Mouse (Mus musculus) heart, adult 9 months (tissue): Measurements from ENCODE around the gene Gls2.
"Not testable (repeated sequence)": the region's sequence is repeated elsewhere in the genome, so short reads cannot be mapped to it uniquely, and the experiment has no call there.

ENCODE experiments used
- DNase-seq, 2 experiments: peaks; one replicate each; pipeline ENCODE4 v3.0.0; 2022; ENCODE audit warnings: low spot score in 2 of 2

The Gls2 gene

GRCm38 (mm10) chr10:128194024-128194550 is at the start of gene Gls2:
Gls2 (plus strand) TSS chr10:128194457.
- DNase-seq = peak; percentile 96 to 97

GRCm38 (mm10) chr10:128144961-128145360 is 49.3 kb upstream of the Gls2 start:
- no peak for DNase-seq

- peak in 1 of 2 experiments; percentile 35 for DNase-seq
Observed at GRCm38 (mm10) chr10:128148789-128149365, 45.4 kb upstream of the Gls2 start.

- DNase-seq = peak; percentile 95 to 98
Observed at GRCm38 (mm10) chr10:128149592-128149991, 44.7 kb upstream of the Gls2 start.

- DNase-seq = peak; percentile 47 to 68
Observed at GRCm38 (mm10) chr10:128150941-128151340, 43.3 kb upstream of the Gls2 start.

GRCm38 (mm10) chr10:128153978-128154377 is 40.3 kb upstream of the Gls2 start:
- DNase-seq = no peak

- DNase-seq = not testable (repeated sequence)
Observed at GRCm38 (mm10) chr10:128165726-128166125, 28.5 kb upstream of the Gls2 start.

GRCm38 (mm10) chr10:128167091-128167490 is 27.2 kb upstream of the Gls2 start:
- no peak for DNase-seq

- DNase-seq = not testable (repeated sequence)
Observed at GRCm38 (mm10) chr10:128171348-128171747, 22.9 kb upstream of the Gls2 start.

GRCm38 (mm10) chr10:128175302-128175701 is 19.0 kb upstream of the Gls2 start:
- DNase-seq = no peak

- DNase-seq = peak; percentile 63 to 80
Observed at GRCm38 (mm10) chr10:128175996-128176755, 18.1 kb upstream of the Gls2 start.

GRCm38 (mm10) chr10:128177316-128177715 is 16.9 kb upstream of the Gls2 start:
- DNase-seq = no peak

GRCm38 (mm10) chr10:128179989-128180388 is 14.3 kb upstream of the Gls2 start, which contains the start of gene Rbms2:
Rbms2 (minus strand) TSS chr10:128180297.
- peak; percentile 72 to 81 for DNase-seq

GRCm38 (mm10) chr10:128184296-128184695 is 10.0 kb upstream of the Gls2 start:
- no peak for DNase-seq

- DNase-seq = no peak
Observed at GRCm38 (mm10) chr10:128185277-128185940, 8.8 kb upstream of the Gls2 start.

GRCm38 (mm10) chr10:128185959-128186358 is 8.3 kb upstream of the Gls2 start:
- peak; percentile 48 to 80 for DNase-seq

- DNase-seq = no peak
Observed at GRCm38 (mm10) chr10:128187181-128187605, 7.1 kb upstream of the Gls2 start.

GRCm38 (mm10) chr10:128188242-128188877 is 5.9 kb upstream of the Gls2 start:
- peak in 1 of 2 experiments; percentile 74 for DNase-seq

- DNase-seq = no peak
Observed at GRCm38 (mm10) chr10:128191472-128191871, 2.8 kb upstream of the Gls2 start.

- DNase-seq = not testable (repeated sequence)
Observed at GRCm38 (mm10) chr10:128192030-128192766, 2.1 kb upstream of the Gls2 start.

GRCm38 (mm10) chr10:128193113-128193512 is 1.1 kb upstream of the Gls2 start:
- no peak for DNase-seq
